Mouse (Mus musculus): ENCODE measurements around the gene Id1. TPM values are rescaled to one million over a fixed set of nuclear protein-coding genes. Genes with fewer than 3 reads are reported as not detected.
A peak's percentile ranks its signal among the peaks of the same experiment; 100 is the strongest.

Gene Id1
- total RNA-seq, 2 experiments from 2014 or later: 19.5 to 26.4 TPM

DNA sequence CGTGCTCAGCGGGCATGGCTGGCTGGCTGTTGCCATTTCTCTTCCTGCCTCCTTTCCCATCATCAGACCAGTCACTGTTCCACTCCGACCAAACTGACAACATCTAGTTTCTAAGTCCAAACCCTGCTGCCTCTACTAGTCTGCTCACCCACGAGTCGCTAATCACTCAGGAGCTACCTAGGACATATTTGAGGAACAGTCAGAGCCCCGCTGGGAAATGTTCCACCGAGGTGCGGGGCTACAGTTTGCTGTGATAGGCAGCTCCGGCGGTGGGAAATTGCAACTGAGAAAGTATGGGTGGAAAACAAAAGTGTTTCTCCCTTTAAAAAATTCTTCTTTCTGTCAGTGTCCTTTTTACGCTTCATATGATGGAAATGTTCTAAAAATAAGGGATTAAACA is 18.4 kb upstream of the Id1 start:
- DNase-seq (ENCODE audit: low spot score in 2 of 2): no peak
- intact Hi-C loops (cut with DNase I): no loop called here

GRCm38 (mm10) chr2:152718076-152718475 is 18.0 kb upstream of the Id1 start:
- intact Hi-C loops (cut with DNase I): no loop called here
- no peak for DNase-seq (ENCODE audit: low spot score in 2 of 2)

- intact Hi-C loops (cut with DNase I): no loop called here
- DNase-seq (ENCODE audit: low spot score in 2 of 2): no peak
Measured at GRCm38 (mm10) chr2:152723651-152724331, 12.3 kb upstream of the Id1 start.

DNA sequence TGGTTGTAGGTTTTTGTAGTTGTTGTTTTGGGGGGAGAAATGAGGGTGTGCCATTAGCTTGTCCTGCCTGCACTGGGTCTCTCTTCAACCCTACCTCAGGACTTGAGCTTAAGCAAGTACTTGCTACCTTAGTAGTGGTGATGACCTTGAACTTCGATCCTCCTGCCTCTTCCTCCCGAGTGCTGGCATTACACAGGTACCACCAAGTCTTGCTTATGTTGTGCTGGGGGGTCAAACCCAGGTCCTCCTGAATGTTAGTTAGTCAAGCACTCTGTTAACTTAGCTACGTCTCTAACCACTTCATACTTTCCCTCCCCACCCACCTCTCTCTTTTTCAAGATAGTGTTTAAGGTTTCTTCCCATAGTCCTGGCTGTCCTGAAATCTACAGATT is 11.7 kb upstream of the Id1 start:
- intact Hi-C loops (cut with DNase I): no loop called here

DNA sequence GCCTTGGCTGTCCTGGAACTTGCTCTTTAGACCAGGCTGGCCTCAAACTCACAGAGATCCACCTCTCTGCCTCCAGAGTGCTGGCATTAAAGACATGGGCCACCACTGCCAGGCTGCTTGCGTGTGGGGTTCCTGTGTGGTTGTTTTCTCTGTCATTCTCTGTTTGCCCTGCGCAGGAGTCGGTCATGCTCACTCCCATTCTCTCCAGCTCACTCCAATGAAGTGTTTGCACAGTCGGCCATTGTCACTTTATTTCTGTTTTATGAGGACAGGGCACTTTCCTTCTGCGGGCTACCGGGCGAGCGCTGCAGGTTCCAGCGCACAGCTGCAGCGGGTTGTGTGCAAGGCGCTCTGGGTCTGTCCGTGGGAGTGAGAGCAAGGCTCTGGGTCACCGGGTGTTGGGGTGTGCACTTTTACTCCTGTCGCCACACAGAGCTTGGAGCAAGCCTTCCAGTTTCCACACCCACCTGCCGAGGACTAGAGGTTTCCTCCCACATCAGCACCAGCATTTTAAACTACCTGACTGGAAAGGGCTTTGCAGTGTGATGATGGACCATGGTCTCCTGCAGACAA is 10.8 kb upstream of the Id1 start:
- no peak for DNase-seq (ENCODE audit: low spot score in 2 of 2)
- intact Hi-C loops (cut with DNase I): no loop called here

More for the DNA sequence above, 11.7 kb upstream of the Id1 start:
- no peak for DNase-seq (ENCODE audit: low spot score in 2 of 2)

DNA sequence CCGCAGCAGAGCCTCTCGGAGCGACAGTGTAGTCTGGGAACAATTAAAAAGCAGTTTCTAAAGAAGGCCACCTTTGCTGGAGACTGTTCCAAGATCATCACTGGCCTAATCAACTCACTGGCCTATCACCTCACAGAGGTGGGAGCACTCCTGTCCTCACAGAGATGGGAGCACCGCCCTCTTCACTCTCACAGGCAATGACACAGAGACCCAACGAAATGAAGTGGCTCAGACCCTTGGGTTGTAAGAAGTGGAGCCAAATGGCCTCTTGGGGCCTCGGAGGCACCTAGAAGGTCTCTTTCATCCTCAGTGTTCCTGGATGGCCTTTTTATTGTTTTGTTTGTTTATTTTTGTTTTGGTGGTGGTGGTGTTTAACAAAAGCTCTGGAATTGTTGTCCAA is 9.8 kb upstream of the Id1 start:
- no peak for DNase-seq (ENCODE audit: low spot score in 2 of 2)
- intact Hi-C loops (cut with DNase I): no loop called here

DNA sequence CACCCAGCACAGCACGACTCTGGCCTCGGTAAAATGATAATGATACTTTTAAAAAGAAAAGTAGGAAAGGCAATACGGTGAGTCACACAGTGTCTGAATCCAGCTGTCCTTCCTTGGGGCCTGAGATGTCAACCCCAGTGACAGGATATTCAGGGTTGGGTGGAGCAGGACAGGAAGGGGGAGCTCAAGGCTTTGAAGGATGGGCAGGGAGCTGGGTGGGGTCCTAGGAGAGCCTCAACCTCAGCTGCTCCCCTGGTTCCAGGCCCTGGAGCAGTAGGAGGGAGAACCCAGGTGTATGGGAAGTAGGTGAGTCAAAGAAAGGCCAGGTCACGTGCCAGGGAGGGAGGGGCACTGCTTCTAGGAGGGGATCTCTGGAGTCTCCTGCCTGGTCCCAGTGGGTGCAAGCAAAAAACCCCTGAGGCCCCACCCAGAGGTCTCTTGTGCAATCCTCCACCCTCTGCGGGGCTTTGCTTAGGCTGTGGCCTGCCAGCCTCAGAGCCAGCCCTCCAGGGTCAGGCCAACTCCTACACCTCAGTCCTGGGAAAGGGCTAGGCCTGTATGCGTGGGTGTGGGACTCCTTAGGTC is 9.2 kb upstream of the Id1 start:
- intact Hi-C loops (cut with DNase I): no loop called here
- DNase-seq (ENCODE audit: low spot score in 2 of 2): no peak

DNA sequence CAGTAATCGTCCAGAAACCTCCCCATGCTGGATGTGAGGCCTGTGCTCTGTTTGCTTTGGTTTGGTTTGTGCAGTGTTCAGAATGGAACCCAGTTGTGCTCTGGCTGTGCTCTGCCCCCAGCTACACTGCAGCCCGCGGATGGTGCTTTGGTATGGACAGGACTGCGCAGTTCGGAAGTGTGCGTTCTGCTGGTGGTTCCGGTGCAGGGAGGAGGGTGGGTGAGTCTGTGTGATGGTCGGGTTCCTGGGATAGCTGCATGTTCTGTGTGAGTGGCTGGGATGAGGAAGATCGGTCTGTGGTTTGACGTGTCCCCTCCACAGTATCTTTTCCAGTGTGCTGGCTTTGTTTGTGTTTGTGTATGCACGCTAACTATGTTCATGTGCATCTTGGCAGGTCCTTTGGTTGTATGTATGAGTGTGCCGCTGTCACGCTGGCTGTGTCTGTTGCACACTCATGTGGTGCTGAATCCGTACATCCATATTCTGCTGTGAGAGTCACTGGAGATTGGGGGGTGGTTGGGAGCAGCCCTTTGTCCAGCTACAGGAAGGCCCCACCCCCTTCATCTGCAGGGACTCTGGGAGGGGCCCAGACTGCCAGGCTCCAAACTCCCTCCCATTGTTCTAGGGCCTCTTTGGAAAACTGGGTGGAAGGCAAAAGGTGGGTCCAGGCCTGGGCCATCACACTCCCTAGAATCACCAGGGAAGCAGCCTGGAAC is 8.1 kb upstream of the Id1 start:
- intact Hi-C loops (cut with DNase I): no loop called here

DNA sequence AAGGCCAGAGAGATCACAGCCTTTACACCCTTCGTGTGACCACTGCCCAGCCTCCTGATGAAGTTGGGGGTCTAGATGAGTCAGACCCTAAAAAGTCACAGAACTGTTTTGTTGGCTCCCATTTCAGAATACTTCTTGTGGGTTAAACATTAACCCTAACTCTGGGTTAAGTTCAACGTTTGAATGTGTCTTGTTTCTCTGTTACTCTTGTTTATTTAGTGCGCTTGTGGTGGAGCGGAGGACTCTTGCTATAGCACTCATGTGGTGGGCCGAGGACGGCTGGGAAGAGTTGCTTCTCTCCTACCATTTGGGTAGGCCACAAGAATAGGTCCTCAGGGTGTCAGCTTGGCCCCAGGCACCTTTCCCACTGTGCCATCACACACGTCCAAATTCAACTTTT is 7.5 kb upstream of the Id1 start:
- intact Hi-C loops (cut with DNase I): no loop called here
- no peak for DNase-seq (ENCODE audit: low spot score in 2 of 2)

More for the DNA sequence above, 8.1 kb upstream of the Id1 start:
- no peak for DNase-seq (ENCODE audit: low spot score in 2 of 2)

DNA sequence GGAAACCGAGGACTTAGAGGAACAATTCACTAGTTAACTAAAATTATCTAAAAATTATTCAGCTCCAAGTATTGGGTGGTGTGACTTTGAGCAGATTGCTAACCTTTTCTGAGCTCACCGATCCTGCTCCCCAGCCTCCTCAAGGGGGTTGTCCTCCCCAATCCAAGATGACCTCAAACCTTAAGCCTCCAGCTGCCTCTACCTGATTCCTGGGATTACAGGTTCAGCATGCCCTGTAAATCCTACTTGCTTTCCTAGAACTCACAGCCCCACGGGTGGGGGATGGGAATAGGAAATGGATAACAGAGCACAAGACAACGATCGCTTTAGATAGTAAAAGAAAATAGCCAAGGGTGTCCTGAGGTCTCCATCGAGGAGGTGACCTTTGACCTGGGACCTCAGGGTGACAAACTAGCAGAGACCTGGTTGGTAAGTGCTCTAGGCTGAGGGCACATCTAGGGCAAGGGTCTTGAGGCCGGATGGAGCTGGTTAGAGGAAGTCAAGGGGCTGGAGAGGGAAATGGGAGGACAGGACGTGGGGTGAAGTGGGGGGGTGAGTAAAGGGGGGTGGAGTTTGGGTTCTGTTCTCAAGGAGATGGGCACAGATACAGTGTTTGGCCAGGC is 6.9 kb upstream of the Id1 start:
- no peak for DNase-seq (ENCODE audit: low spot score in 2 of 2)
- intact Hi-C loops (cut with DNase I): no loop called here

- DNase-seq (ENCODE audit: low spot score in 2 of 2): no peak
- intact Hi-C loops (cut with DNase I): no loop called here
Measured at GRCm38 (mm10) chr2:152729636-152730020, 6.4 kb upstream of the Id1 start.

- intact Hi-C loops (cut with DNase I): no loop called here
- no peak for DNase-seq (ENCODE audit: low spot score in 2 of 2)
Measured at GRCm38 (mm10) chr2:152733201-152733600, 2.9 kb upstream of the Id1 start.

GRCm38 (mm10) chr2:152734501-152734900 is 1.6 kb upstream of the Id1 start:
- DNase-seq (ENCODE audit: low spot score in 2 of 2): no peak
- intact Hi-C loops (cut with DNase I): no loop called here

GRCm38 (mm10) chr2:152734984-152735383 is 1.1 kb upstream of the Id1 start:
- DNase-seq (ENCODE audit: low spot score in 2 of 2): peak; percentile 93 to 97
- intact Hi-C loops (cut with DNase I): no loop called here

DNA sequence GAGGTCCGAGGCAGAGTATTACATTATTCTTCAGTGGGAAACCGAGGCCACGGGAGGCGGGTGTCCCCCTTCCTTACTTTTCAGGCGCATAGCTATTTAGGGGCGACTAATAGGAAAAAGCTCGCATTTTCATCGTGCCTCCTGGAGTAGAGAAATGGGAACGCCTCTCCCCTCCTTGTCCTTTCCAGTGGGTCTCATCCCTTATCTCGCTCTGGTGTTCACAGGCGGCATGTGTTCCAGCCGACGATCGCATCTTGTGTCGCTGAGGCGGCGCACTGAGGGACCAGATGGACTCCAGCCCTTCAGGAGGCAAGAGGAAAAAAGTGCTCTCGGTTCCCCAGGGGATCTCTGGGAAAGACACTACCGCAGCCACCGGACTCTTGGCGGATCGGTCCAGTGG is 697 bp downstream of the Id1 start:
- no peak for DNase-seq (ENCODE audit: low spot score in 2 of 2)
- intact Hi-C loops (cut with DNase I): no loop called here

GRCm38 (mm10) chr2:152737306-152738221 is 1.5 kb downstream of the Id1 start:
- no peak for DNase-seq (ENCODE audit: low spot score in 2 of 2)
- intact Hi-C loops (cut with DNase I): no loop called here

DNA sequence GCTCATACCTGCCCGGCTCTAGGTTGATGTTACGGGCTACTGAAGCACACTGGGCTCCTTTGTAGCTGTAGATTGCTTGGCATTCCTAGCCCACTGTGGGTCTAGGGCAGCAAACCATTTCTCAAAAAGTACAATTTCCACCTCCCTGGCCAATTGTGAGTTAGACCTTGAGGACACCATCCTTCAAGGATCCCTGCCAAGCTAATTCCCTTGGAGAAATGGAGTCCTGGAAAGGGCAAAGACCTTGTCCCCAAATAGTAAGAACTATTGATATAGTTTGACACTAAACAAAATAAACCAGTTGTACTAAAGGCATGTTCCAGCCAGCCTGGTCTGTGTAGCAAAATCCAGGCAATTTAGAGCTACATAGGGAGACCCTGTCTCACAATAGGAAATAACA is 2.3 kb downstream of the Id1 start:
- DNase-seq (ENCODE audit: low spot score in 2 of 2): no peak
- intact Hi-C loops (cut with DNase I): no loop called here

DNA sequence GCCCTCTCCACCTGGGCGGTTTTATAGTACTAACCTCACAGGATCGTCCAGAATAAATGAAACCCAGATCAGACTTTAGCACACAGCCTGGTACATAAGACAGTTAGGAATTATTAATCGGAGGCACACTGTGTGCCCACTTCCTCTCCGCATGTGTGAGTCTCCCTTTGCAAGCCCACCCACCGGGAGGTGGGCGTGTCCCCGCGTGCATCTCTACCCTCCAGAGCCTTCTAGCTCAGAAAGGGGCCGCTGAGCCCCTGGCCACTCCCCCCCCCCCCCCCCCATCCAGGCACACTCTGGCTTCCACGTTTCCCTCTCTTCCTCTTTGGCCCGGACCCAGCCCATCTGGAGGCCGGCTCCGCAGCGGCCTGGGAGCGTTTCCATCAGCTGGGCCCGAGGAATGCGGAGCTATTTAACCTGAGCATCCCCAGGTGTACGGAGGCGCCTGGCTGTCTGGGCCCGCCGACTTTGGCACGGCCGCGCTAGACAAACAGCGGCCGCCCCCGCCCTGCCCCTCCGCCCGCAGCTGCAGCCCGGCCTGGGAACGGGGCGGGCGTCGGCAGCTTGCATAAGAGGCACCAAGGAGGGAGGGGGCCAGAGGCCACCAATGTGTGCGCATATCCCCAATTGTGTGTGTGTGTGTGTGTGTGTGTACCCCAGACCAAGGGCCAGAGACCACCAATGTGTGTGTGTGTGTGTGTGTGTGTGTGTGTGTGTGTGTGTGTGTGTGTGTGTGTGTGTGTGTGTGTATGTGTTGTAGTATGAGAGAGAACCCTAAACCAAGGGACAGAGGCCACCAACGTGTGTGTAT is 3.2 kb downstream of the Id1 start:
- intact Hi-C loops (cut with DNase I): no loop called here
- peak in 1 of 2 experiments; percentile 14 for DNase-seq (ENCODE audit: low spot score in 2 of 2)
